Comparison of ENCODE assay signal across 26 mouse cellular contexts in genomic region chr11:59937615-59938014, GRCm38 (mm10). TPM values are rescaled to one million over a fixed set of nuclear protein-coding genes. Genes with fewer than 3 reads are reported as not detected.
DNase-seq lines count a peak whose midpoint lies in the region; TF ChIP-seq lines count a peak whose summit lies in the region.
"Had no signal": no experiment of that assay in that cellular context is flagged by ENCODE, and none has a peak within 500 bp of the region (broad histone marks: within the 10 kb centered on the region; RNA-seq: fewer than 3 reads in every experiment).

No protein-coding gene starts in this region.

- TF ChIP-seq POLR2A in testis, adult 2 months (IDR thresholded peaks at IDR 0.05; ENCODE audit: control insufficient read depth, low read depth, low read length), result no peak

- H3K4me1 ChIP-seq in testis, adult 2 months (ENCODE audit: control insufficient read depth, insufficient read depth, low read length), result peaks cover 10% of the 10 kb centered on the region
- no peaks in the 10 kb centered on the region for H3K4me1 ChIP-seq in forebrain, embryonic 10.5 days
- H3K4me1 ChIP-seq: neural tube, embryonic 13.5 days had no signal

- 56% methylated on average over 2 of the region's 2 CpGs for WGBS in forebrain, embryonic 10.5 days

- no peaks in the 10 kb centered on the region for H3K36me3 ChIP-seq in testis, adult 2 months (ENCODE audit: control insufficient read depth, insufficient read depth, low read length)
- H3K36me3 ChIP-seq in forebrain, embryonic 10.5 days (replicated peaks), result no peaks in the 10 kb centered on the region
- H3K36me3 ChIP-seq: heart, embryonic 12.5 days; hindbrain, embryonic 10.5 days; hindbrain, embryonic 15.5 days; liver, embryonic 12.5 days; midbrain, embryonic 13.5 days; neural tube, embryonic 13.5 days had no signal

- H3K9me3 ChIP-seq in forebrain, embryonic 10.5 days, result no peaks in the 10 kb centered on the region
- H3K9me3 ChIP-seq: hindbrain, embryonic 10.5 days; hindbrain, embryonic 15.5 days; liver, embryonic 12.5 days; megakaryocyte, embryonic 14.5 days; midbrain, embryonic 13.5 days; neural tube, embryonic 13.5 days had no signal

- TF ChIP-seq CTCF in testis, adult 2 months (IDR thresholded peaks at IDR 0.05; ENCODE audit: control insufficient read depth, insufficient read depth, insufficient replicate concordance, low read depth, low read length), result no peak

- H3K27me3 ChIP-seq in testis, adult 2 months (ENCODE audit: control insufficient read depth, insufficient read depth, low read length), result no peaks in the 10 kb centered on the region
- H3K27me3 ChIP-seq in forebrain, embryonic 10.5 days (ENCODE audit: poor library complexity, severe bottlenecking), result peaks cover under 1% of the 10 kb centered on the region; the same call in 1 of the 2 replicates
- H3K27me3 ChIP-seq: hindbrain, embryonic 15.5 days; megakaryocyte, embryonic 14.5 days; neural tube, embryonic 13.5 days had no signal

- peak; percentile 53 for DNase-seq in ovary, postnatal 36 days (ENCODE audit: low spot score)
- no peak for DNase-seq in ovary, postnatal 14 days (ENCODE audit: low spot score)
- DNase-seq in adrenal gland, postnatal 14 days, result peak; percentile 64
- no peak for DNase-seq in forebrain, embryonic 10.5 days (ENCODE audit: extremely low spot score, low spot score)
- DNase-seq in heart, postnatal 10 days, result no peak
- DNase-seq: B cell, adult 2 months; cerebellum, adult 2 months; cerebellum, postnatal 36 days; gastrocnemius, postnatal 36 days; heart, adult 18-20 months; kidney, adult 11 months; kidney, postnatal 14 days; left cerebral cortex, postnatal 4 days; liver, postnatal 0 days; lung, postnatal 4 days; right cerebral cortex, adult 18-20 months; spleen, adult 18-20 months had no signal

- peak overlapping the region; percentile 84 for H3K27ac ChIP-seq in testis, adult 2 months (ENCODE audit: control insufficient read depth, insufficient read depth, low read depth, low read length)
- no peak overlapping the region for H3K27ac ChIP-seq in forebrain, embryonic 10.5 days
- H3K27ac ChIP-seq: hindbrain, embryonic 10.5 days; hindbrain, embryonic 15.5 days; liver, embryonic 12.5 days; midbrain, embryonic 13.5 days; neural tube, embryonic 13.5 days; stomach, postnatal 0 days had no signal

- H3K4me3 ChIP-seq in testis, adult 2 months (ENCODE audit: control insufficient read depth, low read depth, low read length), result no peak overlapping the region
- H3K4me3 ChIP-seq in forebrain, embryonic 10.5 days, result no peak overlapping the region
- H3K4me3 ChIP-seq: heart, embryonic 12.5 days; hindbrain, embryonic 10.5 days; hindbrain, embryonic 15.5 days; liver, embryonic 12.5 days; megakaryocyte, embryonic 14.5 days; midbrain, embryonic 13.5 days; neural tube, embryonic 13.5 days had no signal

- intact Hi-C loops in heart, postnatal 10 days (cut with DNase I), result no loop called here

RNA-seq across cellular contexts. Expression of gene Med9, which starts 10.4 kb away (rescaled TPM):
- 27.0 and 27.8 TPM in 2 replicates for total RNA-seq in adrenal gland, postnatal 14 days (2021)
- 74.5 and 78.5 TPM in 2 replicates for polyA plus RNA-seq in testis, adult 2 months (2012; rRNA removed)
- 55.8 and 59.6 TPM in 2 replicates for polyA plus RNA-seq in forebrain, embryonic 10.5 days (2016; fragmentation: Nextera tagmentation; extraction: Ambion mirVana)
- 10 to 100 TPM; 24.3 to 24.4 TPM for total RNA-seq in heart, postnatal 10 days (2021)

RNA-seq across cellular contexts. Expression of gene Rasd1, which starts 27.1 kb away (rescaled TPM):
- total RNA-seq in adrenal gland, postnatal 14 days (2021), result 29.0 and 38.0 TPM in 2 replicates
- polyA plus RNA-seq in testis, adult 2 months (2012; rRNA removed), result 7.8 and 8.9 TPM in 2 replicates
- polyA plus RNA-seq in forebrain, embryonic 10.5 days (2016; fragmentation: Nextera tagmentation; extraction: Ambion mirVana), result 2.0 and 2.2 TPM in 2 replicates
- 10 to 100 TPM in 1 of 2 experiments, 1 to 10 TPM in 1; 7.3 to 12.4 TPM for total RNA-seq in heart, postnatal 10 days (2021)

Comparison
In these comparisons a context has a peak if more than half of its experiments do, and no peak if none do; other contexts are left out.
1. DNase-seq: peak in ovary, postnatal 36 days (single experiment) and adrenal gland, postnatal 14 days (single experiment); none in ovary, postnatal 14 days (single experiment), forebrain, embryonic 10.5 days (single experiment) and heart, postnatal 10 days (0 of 2).